Mouse (Mus musculus): ENCODE results near the gene Rad51d. TPM values are rescaled to one million over a fixed set of nuclear protein-coding genes. Genes with fewer than 3 reads are reported as not detected.

Rad51d gene
- polyA plus RNA-seq, 1 experiment, result 13.4 TPM

DNA sequence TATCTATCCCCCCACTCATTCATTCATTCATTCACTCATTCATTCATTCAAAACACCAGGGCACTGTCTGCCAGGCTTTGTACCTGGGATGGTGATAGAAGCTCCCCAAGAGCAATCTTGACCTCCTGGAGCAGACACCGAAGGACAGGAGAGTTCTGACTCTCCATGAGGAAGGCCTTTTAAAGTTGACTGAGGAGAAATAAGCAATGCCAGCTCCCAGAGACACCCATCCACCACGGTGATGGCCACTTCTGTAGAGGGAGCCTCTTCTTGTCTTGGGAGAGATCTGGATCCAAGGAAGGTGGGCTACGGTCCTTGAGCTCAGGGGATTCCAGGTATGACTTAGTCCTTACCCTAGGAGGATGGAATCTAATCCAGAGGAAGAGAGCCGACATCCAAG, 19.8 kb upstream of the Rad51d start, which contains the start of gene Unc45b:
TSS of gene Unc45b (plus strand) at position 301 of the 400 bp plus-strand sequence.
- H3K4me3 ChIP-seq (ENCODE audit: insufficient read depth, poor library complexity, severe bottlenecking), result no peak within 1 kb of the TSS
- peaks cover 16% of the 10 kb centered on the region for H3K79me2 ChIP-seq (ENCODE audit: control insufficient read depth, insufficient read depth)
- TF ChIP-seq CTCF (IDR thresholded peaks at IDR 0.05; ENCODE audit: control insufficient read depth, insufficient read depth, insufficient read length), result no peak
- no peak for TF ChIP-seq MYOD1 (IDR thresholded peaks at IDR 0.05; ENCODE audit: control insufficient read depth, insufficient read length, low read depth)
- no peak for TF ChIP-seq FOSL1 (IDR thresholded peaks at IDR 0.05; ENCODE audit: insufficient read depth, low read length, poor library complexity, severe bottlenecking)
- no peak for TF ChIP-seq USF1 (IDR thresholded peaks at IDR 0.05; ENCODE audit: low read depth)
- no peak for TF ChIP-seq MAX (IDR thresholded peaks at IDR 0.05)
- no peak for TF ChIP-seq CEBPB (IDR thresholded peaks at IDR 0.05; ENCODE audit: low read depth)
- no peak for TF ChIP-seq MYOG (IDR thresholded peaks at IDR 0.05; ENCODE audit: control insufficient read depth, extremely low read depth, insufficient read length)
- no peak within 1 kb of the TSS for H3ac ChIP-seq (ENCODE audit: control insufficient read depth, insufficient read length, low read depth)
- peaks cover 14% of the 10 kb centered on the region for H3K36me3 ChIP-seq (ENCODE audit: control insufficient read depth, insufficient read depth)
- peaks cover 4% of the 10 kb centered on the region for H3K27me3 ChIP-seq (ENCODE audit: control insufficient read depth, insufficient read depth, insufficient read length)
- H3K79me3 ChIP-seq (ENCODE audit: low read depth), result peaks cover 7% of the 10 kb centered on the region

DNA sequence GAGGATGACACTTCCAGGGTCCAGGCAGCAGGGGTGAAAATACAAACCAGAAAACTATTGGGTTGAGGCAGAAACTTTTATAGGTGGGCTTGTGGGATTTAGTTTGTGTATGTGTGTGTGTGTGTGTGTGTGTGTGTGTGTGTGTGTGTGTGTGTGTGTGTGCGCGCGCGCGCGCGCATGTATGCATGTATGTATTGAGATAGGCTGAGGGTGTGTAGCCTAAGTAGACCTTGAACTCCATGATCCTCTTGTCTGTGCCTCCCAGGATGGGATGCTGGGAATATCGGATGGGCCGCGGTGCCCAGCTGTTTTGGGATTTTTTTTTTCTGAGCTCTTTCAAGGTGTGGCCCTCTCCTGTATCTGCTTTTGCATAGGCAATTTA, 18.2 kb upstream of the Rad51d start:
- H3K4me3 ChIP-seq (ENCODE audit: insufficient read depth, poor library complexity, severe bottlenecking), result peak overlapping the region; percentile 86
- peaks cover 4% of the 10 kb centered on the region for H3K27me3 ChIP-seq (ENCODE audit: control insufficient read depth, insufficient read depth, insufficient read length)
- peaks cover 7% of the 10 kb centered on the region for H3K79me3 ChIP-seq (ENCODE audit: low read depth)
- peaks cover 26% of the 10 kb centered on the region for H3K36me3 ChIP-seq (ENCODE audit: control insufficient read depth, insufficient read depth)
- no peak for TF ChIP-seq CEBPB (IDR thresholded peaks at IDR 0.05; ENCODE audit: low read depth)
- no peak for TF ChIP-seq USF1 (IDR thresholded peaks at IDR 0.05; ENCODE audit: low read depth)
- no peak for TF ChIP-seq MYOD1 (IDR thresholded peaks at IDR 0.05; ENCODE audit: control insufficient read depth, insufficient read length, low read depth)
- no peak for TF ChIP-seq CTCF (IDR thresholded peaks at IDR 0.05; ENCODE audit: control insufficient read depth, insufficient read depth, insufficient read length)
- no peak for TF ChIP-seq FOSL1 (IDR thresholded peaks at IDR 0.05; ENCODE audit: insufficient read depth, low read length, poor library complexity, severe bottlenecking)
- no peak for TF ChIP-seq MYOG (IDR thresholded peaks at IDR 0.05; ENCODE audit: control insufficient read depth, extremely low read depth, insufficient read length)
- TF ChIP-seq MAX (IDR thresholded peaks at IDR 0.05), result no peak
- H3ac ChIP-seq (ENCODE audit: control insufficient read depth, insufficient read length, low read depth), result no peak overlapping the region
- peaks cover 16% of the 10 kb centered on the region for H3K79me2 ChIP-seq (ENCODE audit: control insufficient read depth, insufficient read depth)

DNA sequence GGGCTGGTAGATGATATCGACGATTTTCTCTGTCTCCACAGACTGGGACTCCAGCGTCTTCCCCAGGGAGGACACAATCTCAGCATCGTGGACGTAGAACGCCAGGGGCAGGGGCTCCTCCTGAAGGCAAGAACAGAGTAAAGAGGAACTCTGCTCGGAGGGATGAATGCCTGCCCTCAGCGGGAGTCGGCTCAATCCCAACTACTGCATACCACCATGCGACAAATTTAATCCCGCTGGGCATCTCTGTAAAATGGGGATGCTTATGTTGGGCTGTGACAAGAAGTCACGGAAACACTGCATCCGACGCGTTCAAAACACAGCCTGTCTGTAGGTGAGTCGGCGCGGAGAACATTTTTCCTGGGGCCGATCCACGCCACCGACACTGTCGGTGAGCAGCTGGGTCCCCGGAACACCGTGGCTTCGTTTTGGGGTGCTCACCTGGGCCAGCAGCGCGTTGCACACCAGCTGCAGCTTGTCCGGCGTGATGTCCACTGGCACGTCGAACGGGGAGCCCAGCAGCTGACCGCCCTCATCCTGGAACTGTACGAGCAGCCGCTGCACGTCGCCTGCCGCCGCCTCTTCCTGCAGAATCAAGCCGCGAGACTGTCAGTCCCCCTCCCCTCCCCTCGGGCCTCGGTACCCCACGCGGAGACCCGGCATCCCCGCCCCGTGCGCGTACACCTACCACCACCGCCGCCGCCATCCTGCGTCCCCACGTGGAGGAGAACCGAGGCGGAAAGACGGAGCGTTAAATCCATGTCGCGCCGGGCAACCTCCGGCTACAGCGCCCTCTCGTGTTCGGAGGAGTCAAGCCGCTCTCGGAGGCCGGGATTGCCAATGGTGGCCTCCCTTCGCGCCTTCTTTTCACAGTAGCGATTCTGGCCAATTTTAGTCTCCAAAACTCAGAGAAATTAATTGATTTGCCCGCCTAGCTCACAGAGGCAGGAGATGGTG, 17.5 kb upstream of the Rad51d start, which contains the start of gene Nle1:
TSS of gene Nle1 (minus strand) at position 761 of the 957 bp plus-strand sequence.
- H3K79me2 ChIP-seq (ENCODE audit: control insufficient read depth, insufficient read depth), result peaks cover 16% of the 10 kb centered on the region
- H3K79me3 ChIP-seq (ENCODE audit: low read depth), result peaks cover 7% of the 10 kb centered on the region
- H3K27me3 ChIP-seq (ENCODE audit: control insufficient read depth, insufficient read depth, insufficient read length), result peaks cover 4% of the 10 kb centered on the region
- TF ChIP-seq CTCF (IDR thresholded peaks at IDR 0.05; ENCODE audit: control insufficient read depth, insufficient read depth, insufficient read length), result peak; percentile 86
- TF ChIP-seq FOSL1 (IDR thresholded peaks at IDR 0.05; ENCODE audit: insufficient read depth, low read length, poor library complexity, severe bottlenecking), result no peak
- peak; percentile 69 for TF ChIP-seq MAX (IDR thresholded peaks at IDR 0.05)
- H3K36me3 ChIP-seq (ENCODE audit: control insufficient read depth, insufficient read depth), result peaks cover 32% of the 10 kb centered on the region
- peak within 1 kb of the TSS; percentile 86 for H3K4me3 ChIP-seq (ENCODE audit: insufficient read depth, poor library complexity, severe bottlenecking)
- H3ac ChIP-seq (ENCODE audit: control insufficient read depth, insufficient read length, low read depth), result peak within 1 kb of the TSS; percentile 89

DNA sequence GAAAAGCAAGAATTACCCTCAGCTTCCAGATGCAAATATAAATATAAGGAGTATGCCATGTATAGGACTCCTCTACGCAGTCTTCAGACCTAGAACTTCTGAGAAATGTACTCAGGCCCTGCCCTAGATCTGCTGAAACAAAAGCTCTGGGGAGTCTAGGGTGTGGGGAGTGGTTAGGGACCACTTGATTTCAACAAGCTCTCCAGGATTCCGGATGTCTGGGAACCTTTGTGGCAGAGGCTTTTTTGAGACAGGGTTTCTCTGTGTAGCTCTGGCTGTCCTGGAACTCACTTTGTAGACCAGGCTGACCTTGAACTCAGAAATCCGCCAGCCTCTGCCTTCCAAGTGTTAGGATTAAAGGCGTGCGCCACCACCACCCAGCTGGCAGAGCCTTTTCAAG, 15.4 kb upstream of the Rad51d start:
- TF ChIP-seq MYOD1 (IDR thresholded peaks at IDR 0.05; ENCODE audit: control insufficient read depth, insufficient read length, low read depth), result no peak
- no peak for TF ChIP-seq MYOG (IDR thresholded peaks at IDR 0.05; ENCODE audit: control insufficient read depth, extremely low read depth, insufficient read length)
- no peak for TF ChIP-seq USF1 (IDR thresholded peaks at IDR 0.05; ENCODE audit: low read depth)
- TF ChIP-seq CTCF (IDR thresholded peaks at IDR 0.05; ENCODE audit: control insufficient read depth, insufficient read depth, insufficient read length), result no peak
- TF ChIP-seq CEBPB (IDR thresholded peaks at IDR 0.05; ENCODE audit: low read depth), result no peak
- TF ChIP-seq FOSL1 (IDR thresholded peaks at IDR 0.05; ENCODE audit: insufficient read depth, low read length, poor library complexity, severe bottlenecking), result no peak
- TF ChIP-seq MAX (IDR thresholded peaks at IDR 0.05), result no peak
- Histone ChIP-seq H3K79me2 (ENCODE audit: control insufficient read depth, insufficient read depth) (peaks cover 16% of the 10 kb centered on the region), H3K4me3 (ENCODE audit: insufficient read depth, poor library complexity, severe bottlenecking) (no peak overlapping the region), H3K79me3 (ENCODE audit: low read depth) (peaks cover 7% of the 10 kb centered on the region), H3ac (ENCODE audit: control insufficient read depth, insufficient read length, low read depth) (no peak overlapping the region), H3K36me3 (ENCODE audit: control insufficient read depth, insufficient read depth) (peaks cover 52% of the 10 kb centered on the region), H3K27me3 (ENCODE audit: control insufficient read depth, insufficient read depth, insufficient read length) (no peaks in the 10 kb centered on the region)

DNA sequence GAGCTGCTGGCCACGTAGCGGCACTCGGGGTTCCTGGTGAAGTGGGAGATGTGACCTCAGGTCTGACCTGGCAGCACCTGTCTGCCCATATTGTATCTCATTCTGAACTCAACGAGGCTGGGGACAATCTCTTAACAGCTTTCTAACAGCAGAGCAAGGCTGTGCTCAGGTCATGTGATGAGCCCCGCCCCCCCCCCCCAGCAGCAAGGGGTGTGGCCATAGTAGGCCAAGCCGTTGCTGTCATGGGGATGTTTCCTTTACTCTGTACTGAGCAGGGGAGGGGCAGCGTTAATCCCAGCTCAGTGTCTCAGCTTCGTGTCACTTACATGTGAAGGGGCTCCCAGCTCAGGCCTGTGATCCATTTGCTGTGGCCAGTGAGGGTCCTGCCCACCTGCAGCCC, 14.5 kb upstream of the Rad51d start:
- Histone ChIP-seq H3K79me2 (ENCODE audit: control insufficient read depth, insufficient read depth) (peaks cover 16% of the 10 kb centered on the region), H3K27me3 (ENCODE audit: control insufficient read depth, insufficient read depth, insufficient read length) (no peaks in the 10 kb centered on the region), H3K4me3 (ENCODE audit: insufficient read depth, poor library complexity, severe bottlenecking) (no peak overlapping the region), H3K36me3 (ENCODE audit: control insufficient read depth, insufficient read depth) (peaks cover 60% of the 10 kb centered on the region), H3K79me3 (ENCODE audit: low read depth) (peaks cover 7% of the 10 kb centered on the region), H3ac (ENCODE audit: control insufficient read depth, insufficient read length, low read depth) (no peak overlapping the region)
- TF ChIP-seq FOSL1 (IDR thresholded peaks at IDR 0.05; ENCODE audit: insufficient read depth, low read length, poor library complexity, severe bottlenecking) (no peak), MAX (IDR thresholded peaks at IDR 0.05) (no peak), MYOD1 (IDR thresholded peaks at IDR 0.05; ENCODE audit: control insufficient read depth, insufficient read length, low read depth) (no peak), CTCF (IDR thresholded peaks at IDR 0.05; ENCODE audit: control insufficient read depth, insufficient read depth, insufficient read length) (no peak), MYOG (IDR thresholded peaks at IDR 0.05; ENCODE audit: control insufficient read depth, extremely low read depth, insufficient read length) (no peak), CEBPB (IDR thresholded peaks at IDR 0.05; ENCODE audit: low read depth) (no peak), USF1 (IDR thresholded peaks at IDR 0.05; ENCODE audit: low read depth) (no peak)

All from C2C12 (cell line).